Mouse (Mus musculus): ENCODE measurements at regions not wholly inside any gene's neighbourhood (a gene's known extent, or its start where the extent isn't known, plus 50 kb on each side); places are given as distances from the start of the nearest gene placed in this dataset.

DNA sequence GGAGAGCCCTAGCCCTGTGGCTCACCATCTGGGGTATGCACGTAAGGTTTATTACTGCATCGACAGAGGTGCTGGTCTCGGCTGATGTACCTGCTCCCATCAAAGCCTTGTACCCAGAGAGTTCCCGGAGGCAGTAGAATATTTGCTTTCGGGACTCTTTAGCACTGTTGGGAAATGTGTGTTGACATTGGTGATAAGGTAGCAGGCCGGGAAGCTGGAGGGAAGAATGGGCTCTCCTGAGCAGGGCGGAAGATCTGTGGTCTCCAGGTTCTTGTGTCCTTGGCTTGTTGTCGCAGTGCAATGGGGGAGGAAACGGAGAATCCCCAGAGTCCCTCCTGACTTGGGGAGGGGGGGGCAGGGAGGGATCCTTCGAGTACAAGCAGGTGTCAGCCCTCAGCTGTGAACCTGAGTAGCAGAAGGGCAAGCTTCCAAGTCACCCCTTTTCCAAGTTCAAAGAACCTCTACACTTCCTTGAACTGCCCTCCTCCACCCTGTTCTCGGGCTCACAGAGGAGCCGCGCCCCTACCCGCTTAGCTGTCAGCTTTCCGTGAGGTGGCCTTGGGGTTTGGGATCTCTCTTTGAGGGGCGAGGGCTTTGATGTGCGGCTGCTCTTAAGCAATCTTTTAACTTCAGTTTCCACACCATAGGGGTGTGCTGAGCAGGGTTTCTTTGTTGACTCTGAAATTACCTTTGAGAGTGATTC, 65.0 kb downstream of the Gadd45g start:
- no peak for DNase-seq (ENCODE audit: low read depth, low spot score)
- no peak overlapping the region for H3K4me3 ChIP-seq (ENCODE audit: control insufficient read depth in 1 of 2, insufficient read depth in 1 of 2, low read depth in 2 of 2, low read length in 2 of 2)
- no peaks in the 10 kb centered on the region for H3K4me1 ChIP-seq (ENCODE audit: control insufficient read depth in 1 of 2, insufficient read depth in 2 of 2, low read length in 2 of 2)
- H3K9me3 ChIP-seq (replicated peaks; ENCODE audit: insufficient read depth, low read length) = no peaks in the 10 kb centered on the region
- no peaks in the 10 kb centered on the region for H3K27me3 ChIP-seq (ENCODE audit: control insufficient read depth in 1 of 2, insufficient read depth in 2 of 2, low read length in 2 of 2)
- H3K9ac ChIP-seq (ENCODE audit: control insufficient read depth, low read depth, low read length, poor library complexity, severe bottlenecking) = no peak overlapping the region
- H3K79me2 ChIP-seq (ENCODE audit: control insufficient read depth, insufficient read depth, low read length, poor library complexity) = no peaks in the 10 kb centered on the region
- no peak for TF ChIP-seq ETS1 (IDR thresholded peaks at IDR 0.05; ENCODE audit: low read depth, low read length)
- no peak for TF ChIP-seq TCF12 (IDR thresholded peaks at IDR 0.05; ENCODE audit: low read depth, low read length)
- TF ChIP-seq CHD2 (IDR thresholded peaks at IDR 0.05; ENCODE audit: low read length) = no peak
- no peak for TF ChIP-seq MYC (IDR thresholded peaks at IDR 0.05; ENCODE audit: low read depth, low read length)
- no peak for TF ChIP-seq POLR2AphosphoS5 (IDR thresholded peaks at IDR 0.05; ENCODE audit: borderline replicate concordance, low read depth, low read length)
- TF ChIP-seq ELF1 (IDR thresholded peaks at IDR 0.05; ENCODE audit: low read depth, low read length) = no peak
- H3K36me3 ChIP-seq (ENCODE audit: control insufficient read depth in 1 of 2, insufficient read depth in 2 of 2, low read length in 2 of 2) = no peaks in the 10 kb centered on the region
- H3K27ac ChIP-seq (ENCODE audit: control insufficient read depth, low read depth, low read length) = no peak overlapping the region

DNA sequence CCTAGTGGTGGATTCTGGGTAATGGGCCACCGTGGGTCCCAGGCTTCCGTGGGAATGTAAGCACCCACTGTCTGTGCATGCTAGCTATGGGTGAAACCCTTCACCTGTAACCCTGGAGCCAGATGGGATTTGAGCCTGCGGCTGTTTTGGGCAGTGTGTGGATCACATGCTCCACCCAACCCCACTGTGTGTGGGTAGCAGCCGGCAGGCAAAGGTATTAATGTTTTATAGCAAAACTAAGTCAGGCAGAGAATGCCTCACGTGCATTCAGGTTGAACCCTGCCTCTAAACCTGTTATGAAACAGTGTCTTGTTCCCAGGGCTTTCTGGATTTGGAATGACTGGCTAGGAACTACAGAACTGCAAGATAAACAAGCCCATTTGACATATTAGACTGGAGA, 66.0 kb downstream of the Gadd45g start:
- H3K4me3 ChIP-seq (ENCODE audit: control insufficient read depth in 1 of 2, insufficient read depth in 1 of 2, low read depth in 2 of 2, low read length in 2 of 2) = no peak overlapping the region
- TF ChIP-seq USF1 (IDR thresholded peaks at IDR 0.05; ENCODE audit: low read depth, low read length) (no peak), MYB (IDR thresholded peaks at IDR 0.05; ENCODE audit: low read depth, low read length) (no peak), GATA1 (IDR thresholded peaks at IDR 0.05; ENCODE audit: low read depth, low read length) (no peak), BHLHE40 (IDR thresholded peaks at IDR 0.05; ENCODE audit: borderline replicate concordance, low read depth, low read length) (no peak), RAD21 (IDR thresholded peaks at IDR 0.05; ENCODE audit: low read depth, low read length) (no peak)
- H3K9me3 ChIP-seq (replicated peaks; ENCODE audit: insufficient read depth, low read length) = no peaks in the 10 kb centered on the region
- no peaks in the 10 kb centered on the region for H3K27me3 ChIP-seq (ENCODE audit: control insufficient read depth in 1 of 2, insufficient read depth in 2 of 2, low read length in 2 of 2)
- H3K4me1 ChIP-seq (ENCODE audit: control insufficient read depth in 1 of 2, insufficient read depth in 2 of 2, low read length in 2 of 2) = no peaks in the 10 kb centered on the region
- H3K79me2 ChIP-seq (ENCODE audit: control insufficient read depth, insufficient read depth, low read length, poor library complexity) = no peaks in the 10 kb centered on the region
- no peak for DNase-seq (ENCODE audit: low read depth, low spot score)
- H3K36me3 ChIP-seq (ENCODE audit: control insufficient read depth in 1 of 2, insufficient read depth in 2 of 2, low read length in 2 of 2) = no peaks in the 10 kb centered on the region
- no peak overlapping the region for H3K27ac ChIP-seq (ENCODE audit: control insufficient read depth, low read depth, low read length)
- H3K9ac ChIP-seq (ENCODE audit: control insufficient read depth, low read depth, low read length, poor library complexity, severe bottlenecking) = no peak overlapping the region

DNA sequence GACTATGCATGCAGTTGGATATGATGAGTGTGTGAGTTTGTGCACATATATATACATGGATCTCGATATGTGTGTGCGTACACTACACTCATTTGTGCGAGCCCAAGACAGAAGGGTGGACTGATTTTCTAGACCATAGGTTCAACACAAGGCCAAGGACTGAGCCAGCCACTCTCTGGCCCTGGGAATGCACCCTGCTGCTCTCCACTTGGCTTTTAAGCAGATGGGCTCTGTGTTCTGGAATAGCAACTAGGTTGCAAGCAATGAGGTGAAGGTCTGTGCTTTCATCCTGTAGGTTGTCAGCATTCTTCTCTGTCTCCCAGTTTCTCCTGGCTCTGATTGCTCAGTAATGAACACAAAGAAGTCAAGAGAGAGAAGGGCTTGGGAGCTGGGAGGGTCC, 66.5 kb downstream of the Gadd45g start:
- H3K9ac ChIP-seq (ENCODE audit: control insufficient read depth, low read depth, low read length, poor library complexity, severe bottlenecking) = no peak overlapping the region
- no peak for TF ChIP-seq BHLHE40 (IDR thresholded peaks at IDR 0.05; ENCODE audit: borderline replicate concordance, low read depth, low read length)
- TF ChIP-seq UBTF (IDR thresholded peaks at IDR 0.05; ENCODE audit: borderline replicate concordance, insufficient read depth, low read depth, low read length) = no peak
- no peak for TF ChIP-seq EP300 (IDR thresholded peaks at IDR 0.05; ENCODE audit: low read depth in 1 of 2, low read length in 2 of 2)
- TF ChIP-seq TBP (IDR thresholded peaks at IDR 0.05; ENCODE audit: low read depth, low read length) = no peak
- no peak for TF ChIP-seq MXI1 (IDR thresholded peaks at IDR 0.05; ENCODE audit: low read depth, low read length)
- no peak for TF ChIP-seq HCFC1 (IDR thresholded peaks at IDR 0.05; ENCODE audit: low read depth, low read length)
- TF ChIP-seq ELF1 (IDR thresholded peaks at IDR 0.05; ENCODE audit: low read depth, low read length) = no peak
- TF ChIP-seq ZNF384 (IDR thresholded peaks at IDR 0.05; ENCODE audit: low read depth, low read length) = no peak
- TF ChIP-seq MEF2A (IDR thresholded peaks at IDR 0.05; ENCODE audit: extremely low read depth, insufficient replicate concordance, low read depth, low read length, poor library complexity, severe bottlenecking) = no peak
- TF ChIP-seq CHD2 (IDR thresholded peaks at IDR 0.05; ENCODE audit: low read length) = no peak
- TF ChIP-seq SIN3A (IDR thresholded peaks at IDR 0.05; ENCODE audit: low read length) = no peak
- no peak for TF ChIP-seq NELFE (IDR thresholded peaks at IDR 0.05; ENCODE audit: low read depth, low read length)
- no peak for TF ChIP-seq ZKSCAN1 (IDR thresholded peaks at IDR 0.05; ENCODE audit: low read depth, low read length)
- TF ChIP-seq USF2 (IDR thresholded peaks at IDR 0.05; ENCODE audit: borderline replicate concordance in 1 of 2, insufficient read depth in 1 of 2, low read depth in 1 of 2, low read length in 2 of 2) = no peak
- no peak for TF ChIP-seq JUND (IDR thresholded peaks at IDR 0.05; ENCODE audit: low read depth, low read length)
- TF ChIP-seq NRF1 (IDR thresholded peaks at IDR 0.05; ENCODE audit: insufficient read depth, low read depth, low read length, poor library complexity, severe bottlenecking) = no peak
- H3K27me3 ChIP-seq (ENCODE audit: control insufficient read depth in 1 of 2, insufficient read depth in 2 of 2, low read length in 2 of 2) = no peaks in the 10 kb centered on the region

More for the DNA sequence above, 66.5 kb downstream of the Gadd45g start:
- no peaks in the 10 kb centered on the region for H3K9me3 ChIP-seq (replicated peaks; ENCODE audit: insufficient read depth, low read length)
- H3K36me3 ChIP-seq (ENCODE audit: control insufficient read depth in 1 of 2, insufficient read depth in 2 of 2, low read length in 2 of 2) = no peaks in the 10 kb centered on the region
- H3K4me3 ChIP-seq (ENCODE audit: control insufficient read depth in 1 of 2, insufficient read depth in 1 of 2, low read depth in 2 of 2, low read length in 2 of 2) = no peak overlapping the region
- DNase-seq (ENCODE audit: low read depth, low spot score) = no peak
- H3K4me1 ChIP-seq (ENCODE audit: control insufficient read depth in 1 of 2, insufficient read depth in 2 of 2, low read length in 2 of 2) = no peaks in the 10 kb centered on the region
- H3K79me2 ChIP-seq (ENCODE audit: control insufficient read depth, insufficient read depth, low read length, poor library complexity) = no peaks in the 10 kb centered on the region
- no peak overlapping the region for H3K27ac ChIP-seq (ENCODE audit: control insufficient read depth, low read depth, low read length)

All from MEL (cell line).